Mouse (Mus musculus) liver, adult 2 months (tissue): ENCODE results near the gene Phf21a. TPM values are rescaled to one million over a fixed set of nuclear protein-coding genes. Genes with fewer than 3 reads are reported as not detected.

Experiments
- DNase-seq: peaks from one replicate; pipeline ENCODE4 v3.0.0-alpha.2; 2011; ENCODE audit warnings: low read depth, low spot score; ENCODE audit errors: extremely low read depth
- H3K27ac ChIP-seq: fragments of 200-500 bp; replicated peaks from 2 replicates; pipeline ENCODE4 v1.5.1; 2012; ENCODE audit warnings: low read depth, mild to moderate bottlenecking, control low read depth, inconsistent platforms, low read length; ENCODE audit not compliant: insufficient read depth
- H3K27me3 ChIP-seq: fragments of 200-500 bp; 2 replicates; pipeline ENCODE4 v1.6.1; 2012; ENCODE audit warnings: mild to moderate bottlenecking, moderate library complexity, low read length, inconsistent platforms; ENCODE audit not compliant: control insufficient read depth, insufficient read depth
- H3K36me3 ChIP-seq: fragments of 200-500 bp; 2 replicates; pipeline ENCODE4 v1.6.1; 2012; ENCODE audit warnings: low read length, inconsistent platforms; ENCODE audit not compliant: control insufficient read depth, insufficient read depth
- H3K4me1 ChIP-seq: fragments of 200-500 bp; 2 replicates; pipeline ENCODE4 v1.6.1; 2011; ENCODE audit warnings: low read length; ENCODE audit not compliant: control insufficient read depth, insufficient read depth
- H3K4me3 ChIP-seq: fragments of 200-500 bp; 2 replicates; pipeline ENCODE4 v1.5.1; 2011; ENCODE audit warnings: low read depth, mild to moderate bottlenecking, control low read depth, low read length, moderate library complexity; ENCODE audit not compliant: insufficient read depth
- H3K79me2 ChIP-seq: fragments of 200-500 bp; 2 replicates; pipeline ENCODE4 v1.6.1; 2012; ENCODE audit warnings: inconsistent platforms, mild to moderate bottlenecking, low read length, moderate library complexity; ENCODE audit not compliant: control insufficient read depth, insufficient read depth
- H3K9ac ChIP-seq: fragments of 200-500 bp; 2 replicates; pipeline ENCODE4 v1.6.1; 2012; ENCODE audit warnings: low read depth, mild to moderate bottlenecking, control low read depth, inconsistent platforms, low read length
- CTCF ChIP-seq: fragments of 200-500 bp; IDR thresholded peaks from 2 replicates; pipeline ENCODE4 v1.5.1; 2011; ENCODE audit warnings: low read depth, low read length, control low read depth
- POLR2A ChIP-seq: fragments of 200-500 bp; IDR thresholded peaks from 2 replicates; pipeline ENCODE4 v1.6.1; 2011; ENCODE audit warnings: low read length, control low read depth; ENCODE audit not compliant: insufficient read depth; ENCODE audit errors: extremely low read depth
- WGBS: fragments of 180-500 bp; shearing (Covaris S2); methylation state at CpG from one replicate; pipeline ENCODE4 v1.1.7; 2018; 5-methylcytosine and 5-hydroxymethylcytosine counted together
- polyA plus RNA-seq: library from polyadenylated mRNA; depleted of rRNA; stranded (reverse); fragments of >200 nt; gene quantifications from 2 replicates; pipeline ENCODE4 v1.2.3, GENCODE M21; 2012
- total RNA-seq: library from RNA; depleted of rRNA; stranded (reverse); fragments of >200 nt; gene quantifications from 2 replicates; pipeline ENCODE4 v1.2.3, GENCODE M21; 2014

Gene Phf21a
- total and polyA plus RNA-seq, 2 experiments: 11.4 to 14.5 TPM

- Histone ChIP-seq H3K4me3 (peak overlapping the region; percentile 58; the same call in 1 of the 2 replicates), H3K9ac (no peak overlapping the region), H3K36me3 (no peaks in the 10 kb centered on the region), H3K27ac (no peak overlapping the region), H3K4me1 (no peaks in the 10 kb centered on the region), H3K79me2 (no peaks in the 10 kb centered on the region), H3K27me3 (peaks cover 16% of the 10 kb centered on the region)
- TF ChIP-seq CTCF (no peak), POLR2A (no peak)
- no peak for DNase-seq
- WGBS: 56% methylated on average over 10 of the region's 10 CpGs
Measured at GRCm38 (mm10) chr2:92389645-92390044, 296.7 kb downstream of the Phf21a start.

DNA sequence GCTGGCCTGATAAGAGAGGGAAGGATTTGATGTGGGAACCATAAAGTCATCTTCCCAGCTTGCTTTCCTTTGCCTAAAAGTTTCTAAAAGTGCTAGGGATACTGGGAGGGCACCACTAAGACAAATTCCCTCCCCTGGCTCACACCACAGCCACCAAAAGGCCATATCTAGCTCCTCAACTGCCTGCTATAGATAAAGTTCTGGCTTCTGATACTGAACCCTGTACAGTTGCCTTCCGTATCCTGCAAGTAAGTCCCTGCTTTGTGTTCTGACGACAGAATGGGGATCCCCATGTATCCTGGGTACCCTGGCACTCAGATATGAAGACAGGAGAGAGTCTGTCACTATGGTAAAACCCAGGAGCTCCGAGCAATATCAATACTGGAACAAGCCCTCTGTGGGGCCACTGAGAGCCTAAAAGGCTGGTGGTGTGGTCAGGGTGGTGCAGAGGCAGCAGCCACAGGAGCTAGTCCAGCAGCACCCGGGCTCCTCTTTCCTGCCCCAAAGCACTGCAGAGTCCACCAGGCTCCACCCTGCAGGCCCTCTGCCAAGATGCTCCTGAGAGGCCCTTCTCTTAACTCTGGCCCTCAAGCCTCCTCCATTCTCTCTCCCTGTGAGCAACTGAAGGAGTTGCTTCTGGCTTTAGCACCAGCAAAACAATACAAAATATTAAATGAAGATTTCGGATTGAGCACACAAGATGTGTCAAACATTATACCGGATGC is 297.5 kb downstream of the Phf21a start:
- H3K27me3 ChIP-seq: peaks cover 16% of the 10 kb centered on the region

GRCm38 (mm10) chr2:92391116-92391515 is 298.2 kb downstream of the Phf21a start:
- Histone ChIP-seq H3K27me3 (peaks cover 16% of the 10 kb centered on the region), H3K27ac (no peak overlapping the region), H3K79me2 (no peaks in the 10 kb centered on the region), H3K4me1 (no peaks in the 10 kb centered on the region), H3K4me3 (no peak overlapping the region), H3K36me3 (no peaks in the 10 kb centered on the region), H3K9ac (no peak overlapping the region)
- WGBS: 83% methylated on average over 8 of the region's 8 CpGs
- TF ChIP-seq POLR2A (no peak), CTCF (no peak)
- no peak for DNase-seq

More for the DNA sequence above, 297.5 kb downstream of the Phf21a start:
- 73% methylated on average over 6 of the region's 6 CpGs for WGBS
- no peak for DNase-seq
- no peaks in the 10 kb centered on the region for H3K36me3 ChIP-seq
- H3K9ac ChIP-seq: no peak overlapping the region
- TF ChIP-seq POLR2A: no peak
- TF ChIP-seq CTCF: no peak
- H3K4me3 ChIP-seq: no peak overlapping the region
- H3K79me2 ChIP-seq: no peaks in the 10 kb centered on the region
- no peak overlapping the region for H3K27ac ChIP-seq
- no peaks in the 10 kb centered on the region for H3K4me1 ChIP-seq

GRCm38 (mm10) chr2:92391703-92392317 is 298.9 kb downstream of the Phf21a start:
- Histone ChIP-seq H3K79me2 (no peaks in the 10 kb centered on the region), H3K4me3 (peak overlapping the region; percentile 41; the same call in 1 of the 2 replicates), H3K36me3 (no peaks in the 10 kb centered on the region), H3K27me3 (peaks cover 16% of the 10 kb centered on the region), H3K9ac (no peak overlapping the region; the same call in 1 of the 2 replicates), H3K4me1 (no peaks in the 10 kb centered on the region), H3K27ac (peak overlapping the region; percentile 35; the same call in 1 of the 2 replicates)
- DNase-seq: peak; percentile 41
- 24% methylated on average over 11 of the region's 11 CpGs for WGBS
- TF ChIP-seq CTCF (no peak), POLR2A (no peak)

- Histone ChIP-seq H3K9ac (no peak overlapping the region; the same call in 1 of the 2 replicates), H3K4me3 (peak overlapping the region; percentile 41; the same call in 1 of the 2 replicates), H3K4me1 (no peaks in the 10 kb centered on the region), H3K79me2 (no peaks in the 10 kb centered on the region), H3K27me3 (peaks cover 16% of the 10 kb centered on the region), H3K36me3 (no peaks in the 10 kb centered on the region), H3K27ac (peak overlapping the region; percentile 35; the same call in 1 of the 2 replicates)
- TF ChIP-seq POLR2A: no peak
- no peak for TF ChIP-seq CTCF
- DNase-seq: no peak
- 9% methylated on average over 26 of the region's 26 CpGs for WGBS
Measured at GRCm38 (mm10) chr2:92392318-92393264, 299.7 kb downstream of the Phf21a start.
